Mouse (Mus musculus) heart, embryonic 14.5 days (tissue): ENCODE results near the gene Cd244a. TPM values are rescaled to one million over a fixed set of nuclear protein-coding genes. Genes with fewer than 3 reads are reported as not detected.

ENCODE experiments used
- ATAC-seq: fragments of 200-750 bp; cut with Nextera tagmentation; 2 replicates; pipeline ENCODE4 v1.8.0; 2017; ENCODE audit warnings: low read depth, moderate TSS enrichment; ENCODE audit not compliant: insufficient number of reproducible peaks, insufficient read depth, low FRiP score
- H3K27ac ChIP-seq, 2 experiments: fragments of 200-500 bp in 1 of 2; fragments of 300-500 bp in 1 of 2; sonication (generic) in 1 of 2; replicated peaks in 1 of 2; 2 replicates each; pipeline ENCODE4 v1.5.1; 2012 to 2014; ENCODE audit warnings: low read depth in 2 of 2, low read length in 2 of 2, control low read depth in 1 of 2, mild to moderate bottlenecking in 1 of 2, mixed read lengths in 1 of 2; ENCODE audit not compliant: control insufficient read depth in 1 of 2, insufficient read depth in 1 of 2
- H3K27me3 ChIP-seq: fragments of 300-500 bp; sonication (generic); 2 replicates; pipeline ENCODE4 v1.6.1; 2014; ENCODE audit warnings: mild to moderate bottlenecking, low read length, control low read depth; ENCODE audit not compliant: control insufficient read depth, insufficient read depth
- H3K36me3 ChIP-seq: fragments of 300-500 bp; sonication (generic); 2 replicates; pipeline ENCODE4 v1.6.1; 2014; ENCODE audit warnings: mild to moderate bottlenecking, control low read depth, low read length, mixed read lengths; ENCODE audit not compliant: control insufficient read depth, insufficient read depth
- H3K4me1 ChIP-seq, 2 experiments: fragments of 200-500 bp in 1 of 2; fragments of 300-500 bp in 1 of 2; sonication (generic) in 1 of 2; 2 replicates each; pipeline ENCODE4 v1.6.1; 2012 to 2014; ENCODE audit warnings: low read length in 2 of 2, control low read depth in 1 of 2, mixed read lengths in 1 of 2; ENCODE audit not compliant: control insufficient read depth in 2 of 2, insufficient read depth in 2 of 2
- H3K4me2 ChIP-seq: fragments of 300-500 bp; sonication (generic); 2 replicates; pipeline ENCODE4 v1.6.1; 2014; ENCODE audit warnings: mild to moderate bottlenecking, low read length
- H3K4me3 ChIP-seq, 2 experiments: fragments of 200-500 bp in 1 of 2; fragments of 300-500 bp in 1 of 2; sonication (generic) in 1 of 2; 2 replicates each; pipeline ENCODE4 v1.5.1; 2012 to 2014; ENCODE audit warnings: low read length in 2 of 2, mild to moderate bottlenecking in 2 of 2, control low read depth in 1 of 2, low read depth in 1 of 2, moderate library complexity in 1 of 2; ENCODE audit not compliant: control insufficient read depth in 1 of 2, insufficient read depth in 1 of 2
- H3K9ac ChIP-seq: fragments of 300-500 bp; sonication (generic); 2 replicates; pipeline ENCODE4 v1.6.1; 2014; ENCODE audit warnings: mild to moderate bottlenecking, low read length
- H3K9me3 ChIP-seq: fragments of 300-500 bp; sonication (generic); 2 replicates; pipeline ENCODE4 v1.6.1; 2016; ENCODE audit warnings: low read length, control low read depth; ENCODE audit not compliant: control insufficient read depth
- WGBS: fragments of 180-500 bp; shearing (Covaris S2); extraction: QIAGEN DNeasy Blood & Tissue Kit; methylation state at CpG from one replicate; pipeline ENCODE4 v1.1.7; 2014; 5-methylcytosine and 5-hydroxymethylcytosine counted together
- polyA plus RNA-seq: library from polyadenylated mRNA; unstranded; fragments of >200 nt; fragmentation: Nextera tagmentation; extraction: Ambion mirVana; gene quantifications from 2 replicates; pipeline ENCODE4 v1.2.1, GENCODE M21; 2014

The Cd244a gene
- polyA plus RNA-seq, 1 experiment from 2014 or later: not detected

DNA sequence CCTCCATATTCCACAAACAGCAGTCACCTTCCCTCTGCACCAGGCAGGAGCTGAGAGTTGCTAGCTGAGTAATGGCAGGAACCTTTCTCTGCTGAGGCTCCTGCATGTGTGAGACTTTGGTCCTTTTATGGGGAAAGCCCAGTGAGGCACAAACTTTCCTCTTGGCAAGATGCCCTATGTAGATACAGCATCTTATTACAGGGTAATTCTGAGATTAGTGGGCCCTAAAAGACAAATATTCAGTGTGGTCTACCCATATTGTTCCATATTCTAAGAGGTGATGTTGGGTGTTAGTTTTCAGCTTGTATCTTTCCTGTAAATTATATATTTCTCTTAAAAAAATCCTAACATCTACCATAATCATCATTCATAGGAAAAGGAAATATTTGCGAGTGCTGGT, 23.8 kb upstream of the Cd244a start, which contains the start of gene Itln1:
Itln1 (minus strand) TSS at position 101 of the 400 bp plus-strand sequence.
- H3K9me3 ChIP-seq: no peaks in the 10 kb centered on the region
- no peak for ATAC-seq
- 79% methylated on average over 1 of the region's 1 CpGs for WGBS
- no peak within 1 kb of the TSS for H3K9ac ChIP-seq
- no peak within 1 kb of the TSS for H3K27ac ChIP-seq
- no peaks in the 10 kb centered on the region for H3K4me1 ChIP-seq
- no peaks in the 10 kb centered on the region for H3K27me3 ChIP-seq
- no peaks in the 10 kb centered on the region for H3K36me3 ChIP-seq
- H3K4me3 ChIP-seq: no peak within 1 kb of the TSS
- H3K4me2 ChIP-seq: no peak within 1 kb of the TSS

GRCm38 (mm10) chr1:171540694-171541093, 18.3 kb upstream of the Cd244a start:
- Histone ChIP-seq H3K27me3 (no peaks in the 10 kb centered on the region), H3K9ac (no peak overlapping the region), H3K4me1 (no peaks in the 10 kb centered on the region), H3K4me3 (no peak overlapping the region), H3K4me2 (no peak overlapping the region), H3K27ac (no peak overlapping the region), H3K36me3 (no peaks in the 10 kb centered on the region), H3K9me3 (no peaks in the 10 kb centered on the region)
- ATAC-seq: no peak
- WGBS: 71% methylated on average over 1 of the region's 1 CpGs

- H3K27me3 ChIP-seq: no peaks in the 10 kb centered on the region
- no peak for ATAC-seq
- H3K27ac ChIP-seq: no peak overlapping the region
- no peaks in the 10 kb centered on the region for H3K36me3 ChIP-seq
- no peak overlapping the region for H3K9ac ChIP-seq
- H3K4me2 ChIP-seq: no peak overlapping the region
- WGBS: 89% methylated on average over 7 of the region's 7 CpGs
- no peak overlapping the region for H3K4me3 ChIP-seq
- peaks cover 9 to 11% of the 10 kb centered on the region in 2 experiments for H3K4me1 ChIP-seq
- 0 out of 2 replicates have a peak, but pooled peaks cover 2% of the 10 kb centered on the region for H3K9me3 ChIP-seq
These were observed 7.7 kb upstream of the Cd244a start for GRCm38 (mm10) chr1:171551326-171551725.

- no peaks in the 10 kb centered on the region for H3K27me3 ChIP-seq
- peak; percentile 31; the same call in 1 of the 2 replicates for ATAC-seq
- peak overlapping the region; percentile 48 to 80 for H3K27ac ChIP-seq
- no peaks in the 10 kb centered on the region for H3K36me3 ChIP-seq
- 0 out of 2 replicates have a peak, but pooled peaks cover 2% of the 10 kb centered on the region for H3K9me3 ChIP-seq
- 82% methylated on average over 2 of the region's 2 CpGs for WGBS
- peak overlapping the region; percentile 41; the same call in 1 of the 2 replicates for H3K4me2 ChIP-seq
- H3K4me3 ChIP-seq: no peak overlapping the region
- peaks cover 9 to 11% of the 10 kb centered on the region in 2 experiments for H3K4me1 ChIP-seq
- no peak overlapping the region for H3K9ac ChIP-seq
These were observed 6.8 kb upstream of the Cd244a start for GRCm38 (mm10) chr1:171552230-171552629.

DNA sequence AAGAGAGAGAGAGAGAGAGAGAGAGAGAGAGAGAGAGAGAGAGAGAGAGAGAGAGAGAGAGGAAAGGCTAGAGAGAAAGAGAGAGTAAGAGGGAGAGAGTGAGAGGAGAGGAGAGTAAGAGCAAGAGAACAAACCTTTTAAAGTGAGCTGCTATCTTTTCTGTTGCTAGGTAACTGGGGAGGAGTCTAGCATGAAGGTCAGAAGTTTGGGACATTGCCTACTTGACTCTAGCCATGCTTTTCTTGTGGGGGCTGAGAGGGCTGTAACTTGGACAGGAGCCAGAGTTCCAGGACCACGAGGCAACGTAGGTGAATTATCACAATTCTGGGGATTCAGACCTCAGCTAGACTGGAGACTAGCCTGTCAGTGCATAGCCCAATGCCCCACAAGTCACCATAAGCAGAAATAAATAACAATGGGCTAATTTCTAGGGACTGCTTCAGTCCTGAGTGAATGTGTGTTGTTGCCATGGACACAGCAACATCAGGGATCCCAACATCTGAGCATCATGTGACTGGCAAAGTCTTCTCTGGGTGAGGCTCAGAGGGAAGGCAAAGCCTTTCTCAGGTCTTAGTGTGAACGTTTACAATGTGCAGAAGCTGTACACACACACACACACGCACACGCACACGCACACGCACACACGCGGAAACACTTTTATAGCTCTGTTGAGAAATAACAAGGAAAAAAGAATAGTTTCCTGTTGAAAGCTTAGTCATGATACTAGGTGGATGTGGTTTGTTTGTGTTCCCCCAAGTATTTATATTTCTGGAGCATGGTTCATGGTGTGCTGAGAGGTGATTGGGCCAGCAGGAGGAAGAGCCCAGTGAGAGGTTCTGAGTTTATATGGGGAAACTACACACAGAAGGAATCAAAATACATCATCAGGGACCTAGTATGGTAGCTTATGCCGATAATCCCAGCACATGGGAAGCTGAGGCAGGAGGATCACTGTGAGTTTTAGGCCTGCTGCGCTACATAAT, 5.3 kb upstream of the Cd244a start:
- H3K27ac ChIP-seq: peak overlapping the region; percentile 80 to 90

DNA sequence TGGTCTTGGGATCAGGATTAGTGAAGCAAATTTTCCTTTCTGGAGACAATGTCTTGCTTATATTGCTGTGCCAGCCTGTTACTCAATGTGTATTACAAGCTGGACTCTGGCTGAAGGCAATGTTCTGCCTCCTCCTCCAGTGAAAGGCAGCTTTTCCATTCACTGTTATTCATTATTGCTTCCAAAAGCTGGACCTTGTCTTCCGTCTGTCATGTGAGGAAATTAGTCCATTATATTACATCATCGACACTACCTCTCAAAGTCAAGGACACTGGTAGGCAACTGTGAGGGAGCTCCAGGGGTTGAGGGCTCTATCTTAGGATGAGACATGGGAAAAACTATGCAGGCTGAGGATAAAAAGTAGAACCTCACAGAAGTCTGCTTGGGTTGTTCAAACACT, 2.6 kb upstream of the Cd244a start:
- 75% methylated on average over 2 of the region's 2 CpGs for WGBS

More for the DNA sequence above, 5.3 kb upstream of the Cd244a start:
- H3K9ac ChIP-seq: 0 out of 2 replicates have a peak overlapping the region, but pooled peaks have one; percentile 21
- peaks cover 9 to 11% of the 10 kb centered on the region in 2 experiments for H3K4me1 ChIP-seq
- 68% methylated on average over 11 of the region's 11 CpGs for WGBS
- 0 out of 2 replicates have a peak, but pooled peaks cover 2% of the 10 kb centered on the region for H3K9me3 ChIP-seq
- H3K4me2 ChIP-seq: peak overlapping the region; percentile 41
- H3K27me3 ChIP-seq: no peaks in the 10 kb centered on the region
- peak; percentile 77; the same call in 1 of the 2 replicates for ATAC-seq
- H3K4me3 ChIP-seq: no peak overlapping the region
- no peaks in the 10 kb centered on the region for H3K36me3 ChIP-seq

GRCm38 (mm10) chr1:171558407-171558806, 586 bp upstream of the Cd244a start:
- no peaks in the 10 kb centered on the region for H3K27me3 ChIP-seq
- H3K4me1 ChIP-seq: peaks cover 4% of the 10 kb centered on the region in 2 experiments; a peak in 2 of 4 replicates
- no peak for ATAC-seq
- H3K4me3 ChIP-seq: no peak overlapping the region
- 73% methylated on average over 6 of the region's 6 CpGs for WGBS
- H3K4me2 ChIP-seq: no peak overlapping the region
- no peaks in the 10 kb centered on the region for H3K9me3 ChIP-seq
- H3K27ac ChIP-seq: no peak overlapping the region
- no peak overlapping the region for H3K9ac ChIP-seq
- no peaks in the 10 kb centered on the region for H3K36me3 ChIP-seq

More for the DNA sequence above, 2.6 kb upstream of the Cd244a start:
- Histone ChIP-seq H3K27ac (no peak overlapping the region), H3K36me3 (no peaks in the 10 kb centered on the region), H3K9ac (no peak overlapping the region), H3K4me2 (no peak overlapping the region), H3K4me1 (peaks cover 9 to 11% of the 10 kb centered on the region in 2 experiments), H3K27me3 (no peaks in the 10 kb centered on the region), H3K9me3 (no peaks in the 10 kb centered on the region), H3K4me3 (no peak overlapping the region)
- no peak for ATAC-seq
